Mouse (Mus musculus) kidney, adult 2 months (tissue): Measurements from ENCODE around the gene Rab3a. TPM values are rescaled to one million over a fixed set of nuclear protein-coding genes. Genes with fewer than 3 reads are reported as not detected.

Source experiments
- DNase-seq: peaks from one replicate; pipeline ENCODE4 v3.0.0; 2021
- H3K27ac ChIP-seq: fragments of 200-500 bp; 2 replicates; pipeline ENCODE4 v1.5.1; 2012; ENCODE audit warnings: low read depth, low read length, control low read depth, inconsistent platforms; ENCODE audit not compliant: insufficient read depth
- H3K27me3 ChIP-seq: fragments of 200-500 bp; replicated peaks from 2 replicates; pipeline ENCODE4 v1.6.1; 2012; ENCODE audit warnings: mild to moderate bottlenecking, moderate library complexity, low read length, inconsistent platforms; ENCODE audit not compliant: control insufficient read depth, insufficient read depth
- H3K36me3 ChIP-seq: fragments of 200-500 bp; 2 replicates; pipeline ENCODE4 v1.6.1; 2012; ENCODE audit warnings: mild to moderate bottlenecking, moderate library complexity, low read length, inconsistent platforms; ENCODE audit not compliant: control insufficient read depth, insufficient read depth
- H3K4me1 ChIP-seq: fragments of 200-500 bp; 2 replicates; pipeline ENCODE4 v1.6.1; 2011; ENCODE audit warnings: low read length; ENCODE audit not compliant: control insufficient read depth, insufficient read depth
- H3K4me3 ChIP-seq: fragments of 200-500 bp; 2 replicates; pipeline ENCODE4 v1.5.1; 2011; ENCODE audit warnings: mild to moderate bottlenecking, low read depth, low read length, control low read depth; ENCODE audit not compliant: insufficient read depth
- CTCF ChIP-seq: fragments of 200-500 bp; conservative IDR thresholded peaks from 2 replicates; pipeline ENCODE4 v1.5.1; 2011; ENCODE audit warnings: low read depth, mild to moderate bottlenecking, control low read depth, low read length, moderate library complexity, mixed read lengths; ENCODE audit not compliant: insufficient read depth, insufficient read length
- POLR2A ChIP-seq: fragments of 200-500 bp; IDR thresholded peaks from one replicate; pipeline ENCODE4 v1.6.1; 2011; ENCODE audit warnings: low read depth, low read length, control low read depth
- WGBS: fragments of 180-500 bp; shearing (Covaris S2); methylation state at CpG from one replicate; pipeline ENCODE4 v1.1.7; 2018; 5-methylcytosine and 5-hydroxymethylcytosine counted together
- polyA plus RNA-seq: library from polyadenylated mRNA; depleted of rRNA; stranded (reverse); fragments of >200 nt; gene quantifications from 2 replicates; pipeline ENCODE4 v1.2.3, GENCODE M21; 2012

Gene Rab3a
- polyA plus RNA-seq, 1 experiment = 31.1 TPM

DNA sequence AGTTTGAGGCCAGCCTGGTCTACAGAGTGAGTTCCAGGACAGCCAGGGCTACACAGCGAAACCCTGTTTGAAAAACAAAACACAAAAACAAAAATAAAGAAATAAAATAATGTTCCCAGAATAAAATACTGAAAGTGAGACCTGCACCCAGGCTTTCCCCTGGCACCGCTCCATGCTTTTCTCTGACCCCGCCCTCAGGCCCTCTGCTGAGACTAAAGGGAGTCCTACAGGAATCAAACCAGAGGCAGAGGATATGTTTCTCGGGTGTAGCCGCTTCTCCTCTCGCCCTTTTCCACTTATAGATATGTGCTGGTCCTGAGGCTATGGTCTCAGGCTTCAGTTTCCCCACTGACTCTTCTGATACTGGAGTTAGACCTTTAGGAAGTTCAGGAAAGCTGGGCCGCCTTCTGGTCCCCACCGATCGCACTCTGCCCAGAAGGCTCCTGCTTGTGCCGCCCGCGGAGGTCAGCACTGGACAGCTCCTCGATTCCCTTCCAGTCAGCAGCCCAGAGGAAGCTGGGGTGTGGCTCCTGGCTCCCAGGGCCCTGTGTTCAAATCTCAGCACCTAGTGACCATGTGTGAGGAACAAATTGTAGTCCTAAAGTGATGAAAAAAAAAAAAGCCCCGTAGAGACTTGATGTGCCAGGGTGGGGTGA lies 28.6 kb upstream of the Rab3a start:
- H3K27me3 ChIP-seq = no peaks in the 10 kb centered on the region
- no peaks in the 10 kb centered on the region; the same call in 1 of the 2 replicates for H3K36me3 ChIP-seq
- H3K4me3 ChIP-seq = no peak overlapping the region
- DNase-seq = peak; percentile 76
- 24% methylated on average over 14 of the region's 14 CpGs for WGBS
- no peak overlapping the region for H3K27ac ChIP-seq
- TF ChIP-seq CTCF (no peak), POLR2A (no peak)
- H3K4me1 ChIP-seq = peaks cover 4% of the 10 kb centered on the region; the same call in 1 of the 2 replicates

DNA sequence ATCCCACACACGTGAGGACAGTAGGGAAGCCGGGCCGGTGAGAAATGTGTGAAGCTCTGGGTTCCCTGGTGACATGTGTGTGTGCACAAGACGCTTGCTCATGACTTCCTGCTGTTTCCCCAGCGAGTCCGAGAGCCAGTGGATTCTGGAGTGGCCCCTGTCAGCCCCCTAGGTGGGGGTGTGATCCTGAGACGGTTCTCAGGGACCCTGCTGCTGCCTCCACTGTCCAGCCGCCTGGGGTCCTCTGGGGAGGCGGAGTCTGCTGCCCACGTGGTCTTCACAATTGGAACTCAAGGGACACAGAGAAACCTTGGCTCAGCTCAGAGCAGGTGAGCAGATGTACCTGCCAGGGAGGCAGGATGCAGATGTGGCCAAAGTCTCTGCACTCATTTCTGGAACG lies 27.8 kb upstream of the Rab3a start:
- TF ChIP-seq CTCF (no peak), POLR2A (no peak)

DNA sequence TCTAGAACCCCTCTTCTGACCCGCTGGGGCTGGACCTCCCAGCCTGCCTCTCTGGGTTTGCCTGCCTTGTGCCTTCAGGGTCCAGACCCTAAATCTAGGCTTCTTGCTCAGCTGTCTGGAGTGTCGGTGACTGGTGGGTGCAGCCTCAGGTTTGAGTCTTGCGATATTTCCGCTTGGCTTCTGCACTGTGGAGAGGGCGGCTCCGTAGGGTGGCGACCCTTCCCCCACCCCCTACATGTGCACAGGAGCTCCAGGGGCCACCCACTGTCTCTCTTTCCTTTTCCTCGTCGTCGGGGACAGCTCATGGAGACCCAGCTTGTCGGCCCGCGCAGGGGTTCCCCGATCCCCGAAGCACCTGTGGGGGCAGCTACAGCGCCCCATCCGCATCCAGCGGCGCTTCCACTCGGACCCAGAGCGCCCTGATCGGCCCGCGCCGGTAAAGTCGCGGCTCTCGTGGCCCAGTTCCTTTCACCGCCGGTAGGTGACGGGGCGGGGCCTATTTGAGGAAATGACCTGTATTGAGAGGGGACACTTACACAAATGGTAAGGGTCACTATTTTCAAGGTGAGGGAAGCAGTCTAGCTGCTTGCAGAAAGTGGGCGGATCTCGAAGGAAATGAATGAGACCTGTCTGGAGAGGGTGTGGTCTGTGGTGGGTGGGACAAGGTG lies 24.5 kb upstream of the Rab3a start:
- Histone ChIP-seq H3K4me3 (peak overlapping the region; percentile 4; the same call in 1 of the 2 replicates), H3K4me1 (no peaks in the 10 kb centered on the region), H3K27ac (no peak overlapping the region), H3K27me3 (no peaks in the 10 kb centered on the region), H3K36me3 (no peaks in the 10 kb centered on the region; the same call in 1 of the 2 replicates)
- TF ChIP-seq POLR2A (no peak), CTCF (no peak; the same call in 1 of the 2 replicates)
- 24% methylated on average over 34 of the region's 34 CpGs for WGBS
- no peak for DNase-seq

More for the DNA sequence above, 27.8 kb upstream of the Rab3a start:
- Histone ChIP-seq H3K4me1 (peaks cover 4% of the 10 kb centered on the region; the same call in 1 of the 2 replicates), H3K36me3 (no peaks in the 10 kb centered on the region; the same call in 1 of the 2 replicates), H3K27me3 (no peaks in the 10 kb centered on the region), H3K27ac (no peak overlapping the region), H3K4me3 (no peak overlapping the region)
- WGBS = 56% methylated on average over 11 of the region's 11 CpGs
- no peak for DNase-seq

DNA sequence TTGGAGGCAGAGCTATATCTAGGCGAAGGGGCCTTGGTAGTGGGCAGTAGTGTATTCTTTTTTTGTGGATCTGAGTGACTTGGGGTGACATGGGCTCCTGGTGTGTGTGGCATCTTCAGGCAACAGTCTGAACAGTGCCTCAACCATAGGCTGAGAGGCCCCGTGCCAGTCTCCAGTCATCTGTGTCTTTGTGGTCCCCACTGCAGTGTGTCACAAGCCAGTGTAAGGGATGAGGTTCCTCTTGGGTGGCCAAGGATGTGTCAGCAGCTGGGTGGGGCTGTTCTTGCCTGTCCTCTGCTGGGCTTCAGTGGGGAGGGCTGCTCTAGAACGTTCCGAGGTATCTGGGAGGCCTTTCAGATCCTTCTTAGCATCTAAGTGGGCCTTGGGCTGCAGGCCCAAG lies 23.5 kb upstream of the Rab3a start:
- TF ChIP-seq CTCF (no peak), POLR2A (no peak)
- no peaks in the 10 kb centered on the region; the same call in 1 of the 2 replicates for H3K36me3 ChIP-seq
- H3K27ac ChIP-seq = no peak overlapping the region
- 83% methylated on average over 4 of the region's 4 CpGs for WGBS
- no peak overlapping the region for H3K4me3 ChIP-seq
- no peaks in the 10 kb centered on the region for H3K27me3 ChIP-seq
- no peak for DNase-seq
- no peaks in the 10 kb centered on the region for H3K4me1 ChIP-seq

DNA sequence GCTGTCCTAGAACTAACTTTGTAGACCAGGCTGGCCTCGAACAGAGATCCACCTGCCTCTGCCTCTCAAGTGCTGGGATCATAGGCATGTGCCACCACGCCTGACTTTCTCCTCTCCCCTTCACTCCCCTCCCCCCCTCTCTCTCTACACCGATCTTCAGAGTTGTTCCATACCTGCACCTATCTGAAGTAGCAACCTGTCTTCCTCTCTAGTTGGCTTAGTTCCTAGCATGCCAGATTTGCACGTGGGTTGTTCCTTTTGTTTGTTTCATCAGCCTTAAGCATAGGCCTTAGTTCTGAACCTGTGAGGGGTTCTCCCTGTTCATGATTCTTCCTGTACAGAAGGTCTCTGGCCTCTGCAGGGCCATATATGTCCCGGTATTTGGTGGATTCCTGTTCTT lies 16.8 kb upstream of the Rab3a start:
- no peak for DNase-seq
- H3K36me3 ChIP-seq = no peaks in the 10 kb centered on the region; the same call in 1 of the 2 replicates
- H3K4me1 ChIP-seq = no peaks in the 10 kb centered on the region
- WGBS = 66% methylated on average over 5 of the region's 5 CpGs
- TF ChIP-seq CTCF (no peak), POLR2A (no peak)
- peak overlapping the region; percentile 24; the same call in 1 of the 2 replicates for H3K27ac ChIP-seq
- no peaks in the 10 kb centered on the region for H3K27me3 ChIP-seq
- H3K4me3 ChIP-seq = no peak overlapping the region

DNA sequence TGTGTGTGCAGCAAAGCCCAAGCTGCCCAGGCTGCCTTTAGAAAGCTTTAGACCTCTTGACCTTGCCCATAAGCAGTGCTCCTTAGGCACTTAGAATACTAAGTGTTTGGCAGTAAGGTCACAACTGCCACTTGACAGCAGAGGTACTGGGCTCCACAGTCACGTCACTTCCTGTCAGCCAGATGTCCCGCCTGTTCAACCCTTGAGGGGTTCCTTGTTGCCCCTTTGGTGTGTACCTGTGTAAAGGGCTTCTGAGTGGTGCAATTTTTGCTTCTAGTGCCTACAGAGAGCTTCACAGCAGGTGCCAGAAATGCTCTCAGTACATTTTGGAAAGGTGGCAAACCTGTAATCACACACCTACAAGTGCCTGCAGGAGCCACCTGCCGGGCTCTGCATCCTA lies 16.3 kb upstream of the Rab3a start:
- DNase-seq = no peak
- TF ChIP-seq POLR2A (no peak), CTCF (no peak)

DNA sequence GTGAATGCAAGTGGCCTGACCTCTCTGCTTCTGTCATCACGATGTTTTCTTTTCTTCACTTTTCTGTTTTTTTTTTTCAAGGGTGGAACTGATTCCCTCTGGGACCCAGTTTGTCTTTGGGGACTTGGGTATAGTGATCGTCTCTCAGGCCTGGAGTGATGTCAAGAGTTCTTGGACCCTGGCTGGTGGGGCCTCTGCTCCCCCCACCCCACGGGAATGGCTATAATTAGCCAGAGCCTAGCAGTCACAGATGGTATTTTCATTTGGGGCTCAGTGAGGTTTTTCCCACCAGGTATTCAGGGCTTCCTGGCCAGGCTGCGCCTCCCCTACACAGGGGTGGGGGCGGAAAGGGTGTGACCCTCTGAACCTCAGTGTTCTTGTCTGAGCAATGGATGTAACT lies 12.8 kb upstream of the Rab3a start:
- Histone ChIP-seq H3K4me3 (no peak overlapping the region), H3K27ac (no peak overlapping the region), H3K36me3 (no peaks in the 10 kb centered on the region; the same call in 1 of the 2 replicates), H3K27me3 (no peaks in the 10 kb centered on the region), H3K4me1 (peaks cover 3% of the 10 kb centered on the region; the same call in 1 of the 2 replicates)
- TF ChIP-seq POLR2A (no peak), CTCF (no peak)
- DNase-seq = no peak
- WGBS = 66% methylated on average over 5 of the region's 5 CpGs

More for the DNA sequence above, 16.3 kb upstream of the Rab3a start:
- 60% methylated on average over 3 of the region's 3 CpGs for WGBS
- 0 out of 2 replicates have a peak overlapping the region, but pooled peaks have one; percentile 24 for H3K27ac ChIP-seq
- no peaks in the 10 kb centered on the region for H3K27me3 ChIP-seq
- H3K36me3 ChIP-seq = no peaks in the 10 kb centered on the region; the same call in 1 of the 2 replicates
- 0 out of 2 replicates have a peak, but pooled peaks cover 1% of the 10 kb centered on the region for H3K4me1 ChIP-seq
- H3K4me3 ChIP-seq = no peak overlapping the region
